In genomic region chr17:63324672-63325071, GRCm38 (mm10) we compare ENCODE assay signal across 14 mouse cellular contexts.
DNase-seq lines count a peak whose midpoint lies in the region; ATAC-seq and TF ChIP-seq lines count a peak whose summit lies in the region.
"Had no signal": no experiment of that assay in that cellular context is flagged by ENCODE, and none has a peak within 500 bp of the region (broad histone marks: within the 10 kb centered on the region; RNA-seq: fewer than 3 reads in every experiment).

No protein-coding gene starts in this region.

- H3K4me3 ChIP-seq in gastrocnemius, adult 2 months = no peak overlapping the region
- no peak overlapping the region for H3K4me3 ChIP-seq in heart, adult 2 months
- H3K4me3 ChIP-seq: embryonic facial prominence, embryonic 12.5 days; embryonic facial prominence, embryonic 15.5 days; hindbrain, embryonic 12.5 days; hindbrain, embryonic 15.5 days had no signal

- DNase-seq in gastrocnemius, adult 2 months = no peak
- DNase-seq in gastrocnemius, adult 8-10 months (ENCODE audit: low spot score in 2 of 2) = no peak
- peak; percentile 26 for DNase-seq in T-cell, adult 2 months (ENCODE audit: low spot score)
- DNase-seq in thymus, postnatal 14 days = no peak
- no peak for DNase-seq in heart, adult 2 months
- DNase-seq in spleen, postnatal 36 days (ENCODE audit: low spot score in 2 of 2) = no peak

- peaks cover 3% of the 10 kb centered on the region for H3K36me3 ChIP-seq in heart, adult 2 months (ENCODE audit: control insufficient read depth, insufficient read depth, low read length)
- H3K36me3 ChIP-seq: embryonic facial prominence, embryonic 12.5 days; embryonic facial prominence, embryonic 15.5 days; hindbrain, embryonic 12.5 days; hindbrain, embryonic 15.5 days had no signal

- TF ChIP-seq POLR2A in heart, adult 2 months (IDR thresholded peaks at IDR 0.05; ENCODE audit: insufficient read depth, low read depth, low read length) = no peak

- TF ChIP-seq EP300 in heart, adult 2 months (IDR thresholded peaks at IDR 0.05; ENCODE audit: insufficient read depth, low read depth, low read length) = no peak

- WGBS in heart, adult 2 months = 83% methylated on average over 2 of the region's 2 CpGs

- no peak for TF ChIP-seq CTCF in gastrocnemius, adult 2 months (IDR thresholded peaks at IDR 0.05)
- no peak for TF ChIP-seq CTCF in heart, adult 2 months (IDR thresholded peaks at IDR 0.05)

- no peaks in the 10 kb centered on the region for H3K79me2 ChIP-seq in heart, adult 2 months (replicated peaks; ENCODE audit: control insufficient read depth, insufficient read depth, low read length)

- no peaks in the 10 kb centered on the region for H3K27me3 ChIP-seq in heart, adult 2 months (ENCODE audit: control insufficient read depth, insufficient read depth, low read length)
- H3K27me3 ChIP-seq: CH12.LX; embryonic facial prominence, embryonic 12.5 days; embryonic facial prominence, embryonic 15.5 days; hindbrain, embryonic 12.5 days; hindbrain, embryonic 15.5 days; Patski had no signal

- peak; percentile 70 for ATAC-seq in inflammation-experienced regulatory T-cells, adult 6 months

- H3K4me1 ChIP-seq in heart, adult 2 months (ENCODE audit: control insufficient read depth, insufficient read depth, low read length) = no peaks in the 10 kb centered on the region; the same call in 1 of the 2 replicates

- no peak overlapping the region for H3K9ac ChIP-seq in heart, adult 2 months (ENCODE audit: low read depth, low read length)
- H3K9ac ChIP-seq: embryonic facial prominence, embryonic 12.5 days; embryonic facial prominence, embryonic 15.5 days; forebrain, postnatal 0 days; hindbrain, embryonic 12.5 days; hindbrain, embryonic 15.5 days had no signal

- intact Hi-C loops in gastrocnemius, adult 2 months (cut with DNase I) = loop anchor here (2.0 to 5.0 kb wide), 2 partner anchors 78 to 144 kb away; no protein-coding TSS in a partner anchor
- intact Hi-C loops in heart, adult 2 months (cut with DNase I) = loop anchor here (1.0 kb wide), 2 partner anchors 90 to 144 kb away; no protein-coding TSS in a partner anchor

- peak overlapping the region; percentile 77; the same call in 1 of the 2 replicates for H3K27ac ChIP-seq in gastrocnemius, adult 2 months
- no peak overlapping the region for H3K27ac ChIP-seq in heart, adult 2 months
- H3K27ac ChIP-seq: embryonic facial prominence, embryonic 12.5 days; embryonic facial prominence, embryonic 15.5 days; hindbrain, embryonic 12.5 days; hindbrain, embryonic 15.5 days had no signal
